Mouse (Mus musculus) spleen, adult 12 weeks (tissue): Measurements from ENCODE around the gene Patj.

Experiments used
- DNase-seq: peaks from one replicate; pipeline ENCODE4 v3.0.0; 2022; ENCODE audit warnings: low spot score

The Patj gene

DNA sequence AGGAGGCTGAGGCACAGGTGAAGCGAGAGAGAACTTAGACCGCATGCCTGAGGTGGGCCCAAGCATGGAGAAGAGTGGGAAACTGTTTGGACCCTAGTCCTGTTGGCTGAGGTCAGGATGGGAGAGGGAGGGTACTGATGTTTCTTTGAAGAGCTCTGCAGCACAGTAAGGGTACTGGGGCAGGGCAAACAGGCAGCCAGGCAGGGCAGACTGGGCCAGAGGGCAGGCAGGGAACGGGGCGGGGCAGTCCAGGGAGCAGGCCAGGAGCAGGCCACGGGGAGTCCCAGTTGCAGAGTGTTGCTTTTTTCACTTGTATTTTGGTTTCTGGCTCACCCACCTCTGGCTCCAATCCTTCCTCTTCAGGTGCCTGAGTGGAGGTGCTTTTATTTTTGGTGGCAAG lies 114.4 kb downstream of the Patj start:
- DNase-seq = no peak

DNA sequence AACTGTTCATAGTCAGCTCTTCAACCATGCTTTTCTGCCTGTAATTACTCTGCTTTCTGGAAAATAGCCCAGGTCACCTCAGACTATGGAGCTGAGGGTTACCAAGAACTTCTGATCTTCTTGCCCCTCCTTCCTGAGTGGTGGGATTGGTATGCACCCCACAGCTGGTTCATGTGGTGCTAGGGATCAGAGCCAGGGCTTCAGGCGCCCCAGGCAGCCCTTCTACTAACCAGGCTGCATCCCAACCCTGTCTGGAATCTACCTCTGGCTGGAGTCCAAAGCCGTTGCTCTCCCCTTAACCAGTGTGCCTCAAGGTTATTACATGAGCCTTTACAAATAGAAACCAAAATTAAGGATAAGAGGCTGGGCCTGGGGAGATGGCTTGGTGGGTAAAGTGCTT lies 115.7 kb downstream of the Patj start:
- DNase-seq = no peak

DNA sequence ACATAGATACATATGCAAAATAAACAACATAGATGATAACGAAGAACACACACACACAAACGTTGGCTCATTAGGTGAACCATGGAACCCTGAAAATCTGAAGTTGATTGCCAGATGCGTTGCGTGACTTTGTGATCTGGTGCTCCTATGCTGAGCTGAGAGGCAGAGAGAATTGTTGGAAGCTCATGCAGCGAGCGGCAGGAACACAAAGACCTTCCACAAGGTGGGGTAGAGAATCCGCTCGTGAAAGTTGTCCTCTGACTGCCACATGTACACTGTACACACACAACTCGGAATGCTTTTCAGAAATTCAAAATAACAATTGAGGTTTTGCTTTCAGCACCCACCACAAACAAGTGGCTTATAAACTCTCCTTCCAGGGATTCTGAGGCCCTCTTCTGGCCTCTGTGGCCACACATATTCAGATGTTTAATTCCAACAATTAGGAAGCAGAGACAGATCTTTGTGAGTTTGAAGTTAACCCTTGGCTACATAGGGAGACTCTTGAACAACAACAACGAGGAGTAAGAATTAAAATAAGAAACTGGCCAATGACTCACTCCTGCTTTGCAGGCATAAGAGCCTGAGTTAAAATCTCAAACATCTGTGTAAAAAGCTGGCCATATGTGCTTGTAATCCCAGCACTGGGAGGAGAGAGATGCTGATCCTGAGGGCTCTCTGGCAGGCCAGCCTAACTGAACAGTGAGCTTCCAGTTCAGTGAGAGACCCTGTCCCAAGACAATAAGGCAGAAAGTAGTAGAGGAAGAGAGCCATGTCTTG lies 116.6 kb downstream of the Patj start:
- no peak for DNase-seq

DNA sequence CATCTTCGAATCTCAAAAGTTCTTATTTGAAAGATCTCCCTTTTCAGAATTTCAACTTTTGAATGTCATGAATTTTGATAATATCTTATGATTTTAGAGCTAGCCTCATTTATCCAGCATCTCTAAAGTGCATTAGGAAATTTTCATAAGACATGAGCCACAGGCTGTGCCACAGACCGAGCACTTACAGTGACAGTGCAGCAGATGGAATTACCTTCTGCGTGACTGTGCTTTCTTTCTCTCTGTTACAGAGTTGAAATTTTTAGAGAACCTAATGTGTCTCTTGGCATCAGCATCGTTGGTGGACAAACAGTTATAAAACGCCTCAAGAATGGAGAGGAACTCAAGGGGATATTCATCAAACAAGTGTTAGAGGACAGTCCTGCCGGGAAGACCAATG lies 124.9 kb downstream of the Patj start:
- DNase-seq = no peak

DNA sequence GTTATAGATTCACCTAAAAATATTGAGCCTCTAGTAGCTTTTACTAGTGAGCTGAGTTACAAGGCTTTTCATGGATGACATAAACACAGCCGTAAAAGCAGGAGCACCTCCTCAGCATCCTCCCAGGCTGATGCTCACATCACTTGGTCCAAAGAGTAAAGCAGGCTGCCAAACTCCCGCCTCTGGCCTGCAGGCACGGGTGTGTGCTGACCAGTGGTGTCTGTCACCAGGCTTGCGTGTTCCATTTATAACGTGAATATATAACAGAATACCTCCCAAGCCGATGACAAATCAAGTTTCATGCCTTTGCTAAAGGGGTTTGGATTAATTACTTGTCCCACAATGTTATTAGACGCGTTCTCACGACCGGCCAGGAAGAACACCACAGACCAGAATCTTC lies 128.9 kb downstream of the Patj start:
- DNase-seq = no peak

DNA sequence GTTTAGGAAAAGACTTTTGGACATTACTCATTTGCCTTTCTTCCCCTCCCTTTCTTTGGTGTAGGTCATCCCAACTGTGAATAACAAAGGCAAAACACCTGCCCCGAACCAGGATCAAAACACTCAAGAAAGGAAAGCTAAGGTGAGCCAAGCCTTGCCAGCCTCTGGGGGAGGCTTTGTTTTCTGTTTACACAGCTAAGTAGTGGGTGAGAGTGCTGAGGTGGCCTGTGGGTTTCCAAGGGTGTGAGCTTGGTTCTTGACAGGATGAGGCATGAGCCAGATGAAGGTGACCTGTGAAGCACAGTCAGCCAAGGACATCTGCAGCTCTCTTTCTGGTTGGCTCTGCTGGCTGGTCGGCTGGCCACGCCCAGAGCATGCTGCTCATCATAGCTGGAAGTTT lies 139.9 kb downstream of the Patj start:
- no peak for DNase-seq

DNA sequence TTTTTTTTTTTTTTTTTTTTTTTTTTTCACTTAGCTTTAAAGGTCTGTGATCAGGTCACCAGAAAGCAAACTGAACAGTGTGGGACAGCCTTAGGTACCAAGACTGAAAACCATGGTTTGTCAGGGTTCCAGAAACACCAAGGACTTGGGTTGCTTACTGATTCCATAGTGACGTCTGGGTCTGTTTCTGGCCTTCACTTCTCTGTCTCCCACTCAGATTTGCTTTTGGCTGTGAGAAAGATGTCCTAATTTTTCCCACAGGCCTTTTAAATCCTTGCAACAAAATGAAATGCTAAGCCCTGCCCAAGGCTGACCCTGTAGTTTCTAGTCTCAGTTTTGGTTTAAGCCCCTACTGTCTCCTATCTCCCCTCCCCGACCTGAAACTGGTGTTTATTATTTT lies 146.0 kb downstream of the Patj start:
- DNase-seq = no peak

DNA sequence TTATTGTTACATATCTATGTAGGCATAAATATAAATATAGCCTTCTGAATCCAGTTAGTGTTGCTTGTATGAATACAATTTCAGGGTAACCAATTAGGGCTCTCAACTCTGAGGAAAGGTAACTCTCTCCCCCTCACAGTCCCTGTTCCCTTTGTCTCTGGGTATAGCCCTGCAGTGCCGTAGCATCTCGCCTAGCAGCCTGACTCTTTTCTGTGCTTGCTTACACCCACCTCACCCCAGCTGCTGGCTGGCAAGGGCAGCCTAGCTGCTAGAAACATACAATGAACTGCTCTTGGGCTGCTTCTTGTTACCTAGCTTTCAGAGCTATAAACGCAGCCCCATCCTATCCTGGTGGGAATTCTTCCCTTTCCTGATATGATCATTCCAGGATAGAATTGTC lies 147.4 kb downstream of the Patj start:
- no peak for DNase-seq

DNA sequence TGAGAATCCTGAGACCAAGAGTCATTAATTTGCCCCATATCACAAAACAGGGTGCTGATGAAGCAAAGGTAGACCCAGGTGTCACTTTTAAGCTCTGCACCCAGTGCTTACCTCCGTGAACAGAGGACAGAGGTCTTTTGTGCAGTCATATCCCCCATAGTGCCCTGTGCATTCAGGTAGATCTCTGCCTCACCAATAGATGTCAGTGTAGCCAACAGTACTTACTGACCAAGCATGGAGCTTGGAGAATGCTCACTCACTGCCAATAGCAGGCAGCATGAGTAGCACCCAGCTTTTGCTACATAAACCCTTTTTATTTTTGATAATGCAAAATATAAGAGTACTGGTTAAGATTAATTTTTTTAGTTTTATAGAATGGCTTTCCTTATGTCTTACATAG lies 149.8 kb downstream of the Patj start:
- no peak for DNase-seq

DNA sequence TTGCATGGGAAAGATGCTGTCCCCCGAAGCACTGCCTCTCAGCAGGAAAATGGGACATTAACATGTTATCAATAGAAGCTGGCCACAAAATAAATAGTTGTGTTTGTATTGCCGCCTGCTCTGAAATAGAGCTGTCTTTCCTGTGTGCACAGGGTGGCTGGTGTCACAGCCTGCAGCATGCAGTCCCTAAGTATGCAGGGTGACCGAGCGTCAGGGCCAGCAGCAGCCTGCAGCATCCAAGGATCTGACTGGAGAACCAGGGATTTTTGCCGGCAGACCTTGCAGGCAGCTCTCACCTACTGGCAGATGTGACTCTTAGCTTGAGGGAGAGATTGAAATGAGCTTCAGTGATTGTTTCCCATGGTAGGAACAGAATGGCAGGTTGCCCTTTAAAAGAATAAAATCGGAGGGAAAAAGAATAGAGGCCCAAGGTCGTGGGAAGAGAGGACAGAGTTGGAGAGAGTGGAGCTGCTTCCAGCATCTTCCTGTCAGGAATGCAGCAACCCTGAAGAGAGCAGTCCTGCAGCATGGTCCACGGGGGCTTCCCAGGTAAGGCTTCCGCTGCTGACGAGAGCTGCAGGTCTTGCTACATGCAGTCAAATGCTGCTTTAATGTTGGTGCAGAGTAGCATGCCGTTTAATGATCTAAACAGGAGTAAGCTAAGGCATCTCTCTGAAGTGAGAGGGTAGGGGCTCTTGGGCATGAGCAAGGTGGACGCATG lies 151.0 kb downstream of the Patj start:
- DNase-seq = no peak

DNA sequence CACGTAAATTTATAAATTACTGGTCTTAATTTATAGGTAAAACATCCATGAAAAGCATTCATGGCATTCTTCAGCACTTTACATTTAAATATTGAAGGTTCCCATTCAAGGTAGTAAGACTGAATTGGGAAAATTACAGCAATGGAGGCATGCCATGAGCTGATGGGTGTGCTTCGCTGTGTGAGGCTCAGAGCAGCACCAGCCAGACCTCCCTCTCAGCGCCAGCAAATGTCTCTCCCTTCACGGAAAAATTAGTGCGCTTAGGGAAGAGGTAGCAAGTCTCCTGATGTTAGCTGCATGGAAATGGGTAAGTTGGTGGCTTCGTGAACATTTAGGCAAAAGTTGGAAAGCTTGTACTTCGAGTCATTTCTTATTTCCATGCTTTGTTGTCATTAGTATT lies 153.9 kb downstream of the Patj start:
- no peak for DNase-seq

DNA sequence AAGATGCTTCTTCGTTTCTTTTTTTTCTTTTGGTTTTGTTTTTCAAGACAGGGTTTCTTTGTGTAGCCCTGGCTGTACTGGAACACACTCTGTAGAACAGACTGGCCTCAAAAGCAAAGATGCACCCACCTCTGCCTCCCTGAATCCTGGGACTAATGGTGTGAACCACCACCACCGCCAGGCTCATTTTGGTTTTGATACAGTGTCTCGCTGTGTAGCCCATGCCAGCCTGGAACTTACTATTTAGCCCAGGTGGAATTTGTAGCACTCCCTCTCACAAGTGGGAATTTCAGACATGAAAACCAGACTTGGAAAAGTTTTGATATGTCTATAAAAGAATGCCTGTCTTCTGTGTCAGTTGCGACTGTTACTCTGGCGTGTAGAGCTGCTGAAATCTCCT lies 154.5 kb downstream of the Patj start:
- DNase-seq = no peak

DNA sequence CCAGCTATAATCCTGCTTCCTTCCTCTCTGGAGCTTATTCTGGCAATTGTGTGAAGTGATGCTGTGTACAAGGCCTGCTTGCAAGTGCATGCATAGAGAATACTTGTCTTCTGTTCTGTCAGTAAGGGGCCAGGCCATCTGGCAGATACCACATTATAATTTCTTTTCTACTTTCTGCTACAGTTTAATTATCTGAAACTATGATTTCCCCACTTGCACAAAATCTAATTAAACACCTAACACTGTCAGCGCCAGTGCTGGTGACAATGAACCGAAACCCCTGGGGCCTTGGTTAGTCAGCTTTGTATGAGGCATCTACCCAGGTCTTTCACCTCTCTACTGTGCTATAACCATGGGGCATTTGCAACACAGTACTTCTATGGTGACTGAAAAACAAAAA lies 160.1 kb downstream of the Patj start:
- DNase-seq = no peak

DNA sequence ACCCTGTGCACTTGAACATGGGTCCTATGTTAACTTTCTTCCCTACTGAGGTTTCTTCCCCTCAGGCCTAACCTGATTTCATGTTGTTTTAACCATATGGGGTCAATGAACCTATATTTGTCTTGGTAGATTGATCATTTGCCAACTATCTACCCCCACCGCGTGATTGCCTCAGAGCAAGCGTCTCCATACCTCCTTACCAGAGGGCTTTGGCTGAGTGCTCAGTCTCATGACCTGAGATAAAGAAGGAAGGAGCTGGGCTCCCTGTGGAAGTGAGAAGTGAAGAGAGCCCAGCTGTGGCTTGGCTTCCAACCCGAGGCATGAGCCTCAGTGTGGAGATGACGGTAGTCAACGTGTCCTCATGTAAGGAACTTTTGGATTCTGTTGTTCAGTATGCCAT lies 160.9 kb downstream of the Patj start:
- no peak for DNase-seq

DNA sequence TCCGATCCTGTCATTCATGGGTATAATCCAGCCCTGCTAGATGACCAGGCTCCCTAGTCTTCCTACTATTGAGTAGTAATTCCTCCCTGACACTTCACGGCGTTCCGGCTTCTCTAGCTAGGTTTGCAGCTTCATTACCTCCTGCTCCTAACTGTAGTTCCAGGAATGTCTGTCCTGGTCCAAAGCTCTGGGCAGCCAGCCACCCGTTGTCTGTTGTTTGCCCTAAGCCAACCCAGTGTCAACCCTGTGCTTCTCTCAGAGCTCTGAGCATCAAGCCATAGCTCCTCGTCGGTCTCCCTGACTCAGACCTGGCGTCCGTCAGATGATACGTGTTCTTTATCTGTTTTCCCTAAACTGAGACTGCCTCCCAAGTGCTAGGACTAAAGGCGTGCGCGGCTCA lies 161.6 kb downstream of the Patj start:
- DNase-seq = no peak

DNA sequence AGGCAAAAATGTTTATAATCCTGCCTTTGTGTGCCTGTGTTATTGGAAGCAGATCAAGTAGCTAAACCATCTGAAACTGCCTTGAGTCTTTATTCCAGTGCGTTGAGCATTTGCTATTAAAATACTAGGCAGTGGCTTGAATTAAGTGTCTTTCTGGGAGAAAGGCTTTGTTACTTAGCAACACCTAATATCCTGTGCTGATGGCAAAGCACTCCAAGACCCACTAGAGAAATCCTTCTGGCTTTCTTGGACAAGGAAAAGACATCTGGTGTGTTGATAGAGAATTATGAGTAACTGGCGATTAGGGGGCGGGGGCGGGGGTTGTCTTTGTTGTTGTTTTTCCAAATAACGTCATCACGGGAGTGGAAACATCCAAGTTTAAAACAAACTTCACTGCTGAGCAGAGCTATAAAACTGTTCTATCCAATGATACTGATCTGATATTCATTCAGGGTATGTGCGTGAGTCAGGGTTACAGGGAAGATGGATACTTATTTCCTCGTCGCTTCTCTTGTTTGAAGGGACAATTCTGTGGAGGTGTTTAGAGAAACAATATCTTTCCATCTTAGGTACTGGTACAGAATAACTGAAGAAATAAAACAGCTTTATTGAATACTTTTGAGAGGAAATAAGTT lies 164.7 kb downstream of the Patj start:
- DNase-seq = no peak

DNA sequence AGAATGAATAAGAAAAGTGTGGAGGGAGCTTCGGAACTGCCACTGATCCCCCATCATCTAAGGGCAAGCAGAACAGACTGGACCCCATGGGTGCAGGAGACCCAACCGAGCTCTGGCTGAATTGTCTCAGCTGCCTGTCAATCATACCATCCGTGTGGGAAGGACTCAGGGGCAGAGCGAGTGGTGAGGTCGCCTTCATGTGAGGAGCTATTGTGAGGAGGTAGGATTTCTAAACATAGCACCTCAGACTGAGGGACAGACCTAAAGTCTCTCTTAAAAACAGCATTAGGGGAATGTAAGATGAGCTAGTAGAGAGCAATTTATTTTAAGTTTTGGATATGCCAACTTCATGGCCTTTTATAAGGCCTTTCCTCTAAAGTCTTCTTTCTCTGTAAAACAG lies 167.5 kb downstream of the Patj start:
- DNase-seq = no peak

DNA sequence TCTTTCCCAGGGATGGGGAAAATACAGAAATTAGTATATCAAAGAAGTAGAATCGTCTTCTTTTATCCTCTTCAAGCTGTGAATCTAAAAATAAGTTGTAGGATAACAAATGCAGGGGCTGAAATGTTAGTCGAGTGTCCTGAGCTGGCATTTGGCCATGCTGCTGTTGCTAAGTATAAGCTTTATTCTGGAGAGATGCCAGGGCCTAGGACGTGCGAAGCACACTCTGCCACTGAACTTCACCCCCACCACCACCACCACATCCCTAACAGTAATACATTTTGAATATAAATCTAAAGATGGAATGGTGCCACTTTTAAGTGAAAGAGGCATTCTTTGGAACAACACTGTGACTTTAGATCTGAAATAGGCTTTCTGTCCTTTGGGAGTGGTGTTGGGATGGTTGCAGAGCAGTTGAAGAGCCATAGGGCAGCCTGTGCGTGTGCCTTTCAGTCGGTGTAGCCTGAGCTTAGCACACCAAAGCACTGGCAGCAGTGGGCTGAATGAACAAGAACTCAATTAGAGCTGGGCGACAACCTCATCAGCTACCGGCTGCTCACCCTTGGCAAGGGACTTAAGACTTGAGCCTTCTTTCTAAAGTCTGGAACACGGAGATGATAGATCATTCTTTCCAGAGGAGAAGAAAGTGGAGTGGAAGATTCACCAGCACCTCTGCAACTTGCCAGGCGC lies 168.1 kb downstream of the Patj start:
- DNase-seq = no peak

DNA sequence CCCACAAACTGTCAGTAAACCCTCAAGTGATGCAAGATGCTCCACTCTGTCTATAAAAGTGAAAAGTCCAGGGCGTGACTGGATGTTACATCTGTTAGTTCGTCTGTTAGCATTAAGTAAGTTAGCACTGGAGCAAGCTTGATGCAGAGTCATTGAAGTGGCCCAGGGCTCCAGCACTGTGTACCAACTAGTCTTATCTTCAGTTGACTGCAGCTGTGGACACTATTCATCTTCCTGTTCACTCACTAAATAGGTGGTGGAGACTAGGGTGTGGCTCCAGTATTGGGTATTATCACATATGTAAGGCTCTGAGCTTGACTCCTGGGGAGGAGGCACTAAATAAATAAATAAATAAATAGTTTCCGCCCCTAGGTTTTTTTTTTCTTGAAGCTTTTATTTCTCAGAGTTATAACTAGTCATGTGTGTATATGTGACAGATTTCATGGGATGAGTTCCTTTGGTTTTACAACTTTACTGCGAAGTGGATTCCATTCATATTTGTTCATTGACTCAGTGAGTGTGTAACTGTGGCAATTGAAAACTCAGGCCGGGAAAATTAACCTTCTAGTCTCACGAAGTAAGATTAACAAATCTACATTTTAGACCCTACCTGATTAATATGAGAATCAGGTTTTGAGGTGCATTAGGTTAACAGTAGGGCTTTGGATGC lies 168.7 kb downstream of the Patj start:
- no peak for DNase-seq

DNA sequence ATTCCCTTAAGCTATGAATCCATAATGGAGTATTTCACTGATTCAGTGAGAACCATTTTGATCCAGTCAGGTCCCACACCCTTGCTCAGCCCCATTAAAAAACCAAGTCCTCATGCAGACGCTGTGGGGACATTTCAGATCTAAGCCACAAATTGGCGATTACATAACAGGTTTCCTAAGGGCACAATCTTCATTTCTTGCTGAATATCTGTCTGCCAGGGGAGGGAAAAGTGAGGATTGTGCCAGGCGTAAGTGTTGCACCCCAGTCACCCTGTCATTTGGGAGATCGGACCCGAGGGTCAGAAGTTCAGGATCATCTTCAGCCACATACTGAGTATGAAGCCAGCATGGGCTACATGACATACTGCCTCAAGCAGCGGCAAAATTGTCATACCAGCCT lies 171.2 kb downstream of the Patj start:
- DNase-seq = no peak

DNA sequence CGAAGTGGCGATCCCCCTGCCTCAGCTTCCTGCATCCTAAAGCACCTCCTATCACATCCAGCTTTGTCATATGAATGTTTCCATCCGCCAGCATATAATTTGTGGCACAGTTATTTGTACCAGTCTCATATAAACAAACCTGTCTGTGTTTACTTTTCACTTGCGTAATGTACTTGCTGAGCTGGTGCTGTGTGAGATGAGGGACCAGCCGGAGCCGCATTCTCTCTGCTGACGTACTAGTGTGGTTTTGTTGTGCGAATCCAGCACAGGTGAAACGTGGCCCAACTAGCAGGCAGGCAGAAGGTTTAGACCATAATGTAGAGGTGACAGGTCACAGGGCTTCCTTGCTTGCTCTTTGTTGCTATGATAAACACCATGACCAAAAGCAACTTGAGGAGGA lies 171.9 kb downstream of the Patj start:
- DNase-seq = no peak

DNA sequence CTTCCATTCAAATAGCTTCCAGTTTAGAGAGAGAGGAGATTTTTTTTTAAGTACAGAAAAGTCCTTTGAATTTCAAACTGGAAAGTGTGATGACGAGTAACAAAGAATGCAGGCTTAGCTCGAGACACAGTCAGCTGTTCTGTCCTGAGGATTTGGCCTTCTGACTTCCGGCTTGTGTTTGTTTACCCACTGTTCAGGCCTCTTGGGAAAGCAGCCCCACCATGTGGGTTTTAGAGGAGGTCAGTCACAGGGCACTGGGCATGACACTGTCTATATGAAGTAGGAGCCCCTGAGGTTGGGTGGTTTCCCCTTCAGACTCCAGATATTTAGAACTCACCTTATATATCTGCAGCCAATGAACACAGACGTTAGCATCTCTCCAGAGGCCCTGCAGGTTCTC lies 174.3 kb downstream of the Patj start:
- no peak for DNase-seq
